Mouse (Mus musculus) gastrocnemius, postnatal 36 days (tissue): Measurements from ENCODE around the gene Slc5a1. TPM values are rescaled to one million over a fixed set of nuclear protein-coding genes. Genes with fewer than 3 reads are reported as not detected.

Experiments
- DNase-seq, 2 experiments: peaks; one replicate each; pipeline ENCODE4 v3.0.0; 2022
- intact Hi-C: fragments of 180-260 bp; cut with DNase I; formaldehyde crosslinking; loops from one replicate; pipeline ENCODE4 v1.15.1; 2025
- total RNA-seq, 2 experiments: library from RNA; stranded (reverse); gene quantifications; 2 replicates each; pipeline ENCODE4 v1.2.3; 2021

Slc5a1 gene
- total RNA-seq, 2 experiments from 2014 or later = not detected

GRCm38 (mm10) chr5:33146837-33147236, 42.8 kb downstream of the Slc5a1 start:
- intact Hi-C loops = loop anchor here (10.0 kb wide), 1 partner anchor 222 kb away; no protein-coding TSS in a partner anchor
- DNase-seq = no peak

DNA sequence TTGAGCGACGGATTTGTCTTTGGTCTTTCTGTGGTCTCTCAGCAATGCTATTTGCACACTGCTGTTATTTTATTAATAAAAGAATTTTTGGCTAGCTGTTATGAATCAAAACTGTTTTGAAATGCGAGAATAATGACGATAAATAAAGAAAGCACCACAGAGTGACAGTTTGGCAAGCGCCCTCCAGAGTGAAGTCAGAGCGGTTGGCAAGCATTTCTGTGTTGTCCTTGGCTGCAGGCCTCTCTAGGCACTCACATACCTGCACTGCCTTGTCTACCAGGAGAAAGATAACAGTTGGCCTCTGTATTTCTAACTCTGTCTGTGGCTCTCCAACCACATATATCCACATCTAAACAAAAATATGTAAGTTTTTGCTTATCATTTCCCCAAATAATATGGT, 43.7 kb downstream of the Slc5a1 start:
- no peak for DNase-seq
- intact Hi-C loops = loop anchor here (10.0 kb wide), 1 partner anchor 223 kb away; no protein-coding TSS in a partner anchor

- DNase-seq = no peak
- intact Hi-C loops = no loop called here
Measured at GRCm38 (mm10) chr5:33193567-33193966, 89.5 kb downstream of the Slc5a1 start.

DNA sequence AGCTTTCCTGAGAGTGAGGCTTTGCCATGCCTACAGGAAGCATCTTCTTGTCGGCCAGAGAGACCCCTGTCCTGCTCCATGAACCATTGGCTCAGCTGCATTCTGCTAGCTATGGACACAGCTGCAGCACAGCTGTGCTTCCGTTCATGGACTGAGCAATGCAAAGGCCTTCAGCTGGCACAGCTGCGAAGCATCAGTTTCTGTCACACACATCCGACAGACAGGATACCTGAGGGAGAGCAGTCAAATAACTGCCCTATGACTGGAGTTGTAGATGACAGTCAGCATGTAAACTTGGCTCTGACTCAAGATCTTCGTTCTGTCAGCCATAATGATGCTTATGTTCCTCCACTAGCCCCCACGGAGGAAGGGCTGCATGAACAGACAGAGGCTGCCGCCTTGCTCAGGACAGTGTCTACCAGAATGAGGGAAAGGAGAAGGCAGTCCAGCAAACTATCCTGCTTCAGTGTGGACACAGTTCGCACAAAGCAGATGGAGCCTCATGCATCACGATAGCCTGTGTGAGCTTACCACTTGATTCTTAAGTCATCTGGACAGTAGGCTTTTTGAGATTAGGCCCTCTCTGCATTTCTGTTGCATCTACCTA, 91.3 kb downstream of the Slc5a1 start:
- no peak for DNase-seq
- intact Hi-C loops = no loop called here

- intact Hi-C loops = loop anchor here (5.0 kb wide), 3 partner anchors 67 to 172 kb away; no protein-coding TSS in a partner anchor
- DNase-seq = no peak
Measured at GRCm38 (mm10) chr5:33200071-33200470, 96.1 kb downstream of the Slc5a1 start.

DNA sequence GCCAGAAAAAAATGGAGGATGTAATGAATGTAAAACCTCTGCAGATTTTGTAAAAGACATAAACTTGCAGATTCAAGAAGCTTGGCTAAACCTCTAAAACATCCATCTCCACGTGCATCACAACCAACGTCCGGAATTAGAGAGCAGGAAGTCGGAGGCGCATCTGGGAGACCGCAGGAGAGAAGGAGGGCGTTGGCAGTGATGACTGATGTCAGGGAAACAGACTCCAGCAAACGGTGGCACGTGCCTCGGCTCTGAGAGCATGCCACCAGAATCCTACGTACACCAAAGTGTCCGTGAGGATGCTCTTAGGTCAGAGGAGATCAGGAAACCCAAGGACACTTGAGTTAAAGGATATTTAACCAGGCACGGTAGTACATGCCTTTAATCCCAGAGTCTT, 97.7 kb downstream of the Slc5a1 start:
- intact Hi-C loops = loop anchor here (2.0 to 5.0 kb wide), 4 partner anchors 47 to 171 kb away; no protein-coding TSS in a partner anchor
- no peak for DNase-seq

- intact Hi-C loops = loop anchor here (2.0 to 5.0 kb wide), 4 partner anchors 46 to 170 kb away; no protein-coding TSS in a partner anchor
- no peak for DNase-seq
Measured at GRCm38 (mm10) chr5:33202516-33203170, 98.6 kb downstream of the Slc5a1 start.

DNA sequence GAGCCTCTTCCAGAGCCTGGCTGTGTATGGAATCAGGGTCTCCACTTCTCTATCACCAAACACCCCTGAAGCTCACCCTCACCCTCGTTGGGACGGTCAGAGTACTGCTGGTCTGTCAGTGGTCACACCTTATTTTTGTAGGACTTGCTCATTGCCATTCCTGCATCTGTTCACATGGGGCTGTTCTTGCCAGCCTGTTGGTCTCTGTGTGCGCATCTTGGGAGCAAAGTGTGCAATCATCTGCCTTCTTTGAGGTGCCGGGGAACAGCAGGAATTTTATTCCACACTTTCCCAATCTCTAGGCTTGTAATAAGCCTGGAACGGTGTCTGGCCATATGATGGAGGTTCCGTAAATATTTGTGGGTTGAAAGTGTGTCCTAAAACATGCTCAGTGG, 99.1 kb downstream of the Slc5a1 start:
- DNase-seq = no peak
- intact Hi-C loops = loop anchor here (2.0 to 5.0 kb wide), 4 partner anchors 46 to 169 kb away; no protein-coding TSS in a partner anchor

DNA sequence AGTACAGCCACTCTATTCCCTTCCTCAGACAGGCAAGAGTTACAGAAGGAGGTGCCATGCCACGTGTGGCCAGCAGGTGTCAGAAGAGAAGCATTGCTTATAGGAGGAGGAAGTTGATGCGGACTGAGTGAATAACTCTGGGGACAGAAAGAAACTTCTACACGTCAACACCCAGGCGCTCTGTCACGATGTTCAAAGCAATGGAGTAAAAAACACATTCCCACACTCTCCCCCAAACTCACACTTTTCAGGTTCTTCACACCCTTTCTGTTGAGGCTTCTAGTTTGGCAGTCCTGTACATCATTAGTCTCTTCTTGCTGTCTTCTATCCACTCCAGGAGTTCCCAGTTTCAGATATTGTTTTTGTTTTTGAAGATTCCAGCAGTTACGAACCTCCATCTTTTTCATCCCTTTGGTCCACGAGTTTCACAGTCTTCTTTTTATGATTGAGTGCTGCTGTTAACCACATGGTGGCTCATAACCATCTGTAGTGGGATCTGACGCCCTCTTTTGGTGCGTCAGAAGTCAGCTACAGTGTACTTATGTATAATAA, 99.7 kb downstream of the Slc5a1 start:
- intact Hi-C loops = loop anchor here (2.0 to 5.0 kb wide), 4 partner anchors 45 to 169 kb away; no protein-coding TSS in a partner anchor

GRCm38 (mm10) chr5:33204284-33204683, 100.3 kb downstream of the Slc5a1 start:
- no peak for DNase-seq
- intact Hi-C loops = loop anchor here (5.0 kb wide), 3 partner anchors 63 to 168 kb away; no protein-coding TSS in a partner anchor

More for the DNA sequence above, 99.7 kb downstream of the Slc5a1 start:
- DNase-seq = peak; percentile 71 to 81

DNA sequence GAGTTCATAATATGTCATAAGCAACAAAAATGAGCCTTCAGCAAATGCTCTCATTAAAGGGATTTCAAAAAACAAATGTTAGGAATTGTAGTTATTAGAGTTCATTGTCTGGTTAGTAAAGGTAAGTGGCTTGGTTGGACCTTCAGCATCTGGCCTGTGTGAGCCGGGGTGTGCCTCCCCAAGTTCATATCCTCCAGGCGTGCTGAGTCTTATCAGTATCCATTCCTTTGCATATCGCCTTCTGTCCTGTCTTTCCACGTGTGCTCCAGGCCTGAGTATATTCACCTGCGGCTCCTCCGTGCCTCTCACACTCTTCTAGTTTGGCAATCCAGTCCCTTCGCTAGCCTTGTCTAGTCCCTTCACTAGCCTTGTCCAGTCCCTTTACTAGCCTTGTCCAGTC, 102.3 kb downstream of the Slc5a1 start:
- intact Hi-C loops = no loop called here
- DNase-seq = no peak

DNA sequence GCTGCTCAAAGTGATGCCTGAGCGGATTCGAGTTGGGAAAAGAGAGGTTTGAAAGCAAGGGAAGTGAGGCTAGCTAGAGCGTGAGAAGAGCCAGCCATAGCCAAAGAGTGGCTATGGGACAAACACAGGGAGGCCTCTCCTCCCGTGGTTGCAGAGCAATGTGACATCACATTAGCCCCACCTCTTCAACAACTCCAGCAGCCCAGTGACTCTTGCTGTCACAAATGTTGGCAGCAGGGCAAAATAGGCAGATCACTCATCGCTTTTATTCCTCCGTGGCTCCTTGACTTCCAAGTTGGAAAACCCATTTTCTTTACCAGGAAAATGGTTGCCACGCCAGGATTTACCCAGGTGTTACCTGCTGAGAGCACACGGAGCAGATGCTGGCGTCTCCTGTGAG, 103.1 kb downstream of the Slc5a1 start:
- intact Hi-C loops = no loop called here
- no peak for DNase-seq

DNA sequence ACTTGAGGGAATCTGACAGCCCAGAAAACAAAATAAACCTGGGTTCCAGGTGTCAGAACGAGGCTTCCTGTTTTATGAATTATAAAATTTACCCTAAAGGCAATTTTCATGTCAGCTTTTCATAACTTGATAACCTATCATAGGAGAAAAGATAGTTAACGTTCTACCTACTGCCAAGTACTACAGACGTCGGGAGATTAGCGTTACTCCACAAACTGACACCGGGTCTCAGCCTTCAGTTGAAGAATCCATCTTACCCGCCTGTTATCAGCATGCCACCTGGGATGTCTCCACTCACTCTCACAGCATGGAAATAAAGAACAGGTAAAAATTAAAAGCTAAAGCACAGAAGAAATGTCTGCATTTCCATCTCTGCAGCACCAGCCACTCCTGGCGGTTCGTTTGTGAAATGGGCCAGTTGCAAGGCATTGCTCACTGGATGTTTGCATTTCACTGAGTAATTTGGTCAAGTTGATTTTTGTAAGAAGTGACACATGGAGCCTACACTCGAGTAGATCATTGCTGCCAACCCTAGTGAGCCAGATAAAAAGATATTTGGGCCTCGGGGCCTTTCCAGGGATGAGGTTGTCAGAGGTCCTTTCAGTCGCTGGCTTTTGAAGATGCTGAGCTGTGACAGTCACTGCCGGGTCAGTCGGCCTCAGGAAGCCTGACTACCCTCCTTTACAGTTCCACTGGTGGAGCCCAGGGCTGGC, 104.7 kb downstream of the Slc5a1 start:
- DNase-seq = no peak
- intact Hi-C loops = no loop called here

DNA sequence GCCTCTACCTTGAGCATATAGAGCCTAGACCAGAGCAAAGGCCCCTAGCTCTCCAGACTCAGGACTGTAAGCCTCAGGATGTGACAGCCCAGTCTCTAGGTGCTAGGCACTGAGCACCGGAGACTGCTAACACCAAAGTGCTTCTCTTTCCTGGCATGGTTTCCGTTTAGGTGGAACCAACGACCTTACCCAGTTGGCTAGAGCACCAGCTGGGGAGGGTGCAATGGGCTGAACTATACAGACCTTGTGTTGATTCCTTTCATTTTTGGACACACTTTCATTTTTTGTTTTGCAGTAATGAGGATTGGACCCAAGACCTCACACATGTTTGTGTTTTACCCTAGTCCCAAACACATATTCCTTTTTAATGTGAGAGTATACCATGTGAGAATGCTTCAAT, 106.5 kb downstream of the Slc5a1 start:
- no peak for DNase-seq
- intact Hi-C loops = no loop called here

- no peak for DNase-seq
- intact Hi-C loops = no loop called here
Measured at GRCm38 (mm10) chr5:33211254-33211653, 107.2 kb downstream of the Slc5a1 start.

Other genes with a start within 250 kb of the Slc5a1 start
- gene Prr14l, start 250.0 kb upstream of the Slc5a1 start, total RNA-seq = 1 to 10 TPM; 3.8 to 4.7 TPM
- 10 to 100 TPM; 12.1 to 12.3 TPM for gene Depdc5, start 240.5 kb upstream of the Slc5a1 start, total RNA-seq
- 10 to 100 TPM; 46.7 to 47.6 TPM for gene Ywhah, start 85.4 kb upstream of the Slc5a1 start, total RNA-seq
- 1 to 10 TPM; 1.2 to 2.0 TPM for gene Spon2, start 114.2 kb downstream of the Slc5a1 start, total RNA-seq
- 100 to 1,000 TPM; 202 to 219 TPM for gene Ctbp1, start 170.8 kb downstream of the Slc5a1 start, total RNA-seq
- 10 to 100 TPM; 57.8 to 62.5 TPM for gene Maea, start 231.3 kb downstream of the Slc5a1 start, total RNA-seq